Comparison of ENCODE assay signal across 9 mouse cellular contexts in the genomic region with DNA sequence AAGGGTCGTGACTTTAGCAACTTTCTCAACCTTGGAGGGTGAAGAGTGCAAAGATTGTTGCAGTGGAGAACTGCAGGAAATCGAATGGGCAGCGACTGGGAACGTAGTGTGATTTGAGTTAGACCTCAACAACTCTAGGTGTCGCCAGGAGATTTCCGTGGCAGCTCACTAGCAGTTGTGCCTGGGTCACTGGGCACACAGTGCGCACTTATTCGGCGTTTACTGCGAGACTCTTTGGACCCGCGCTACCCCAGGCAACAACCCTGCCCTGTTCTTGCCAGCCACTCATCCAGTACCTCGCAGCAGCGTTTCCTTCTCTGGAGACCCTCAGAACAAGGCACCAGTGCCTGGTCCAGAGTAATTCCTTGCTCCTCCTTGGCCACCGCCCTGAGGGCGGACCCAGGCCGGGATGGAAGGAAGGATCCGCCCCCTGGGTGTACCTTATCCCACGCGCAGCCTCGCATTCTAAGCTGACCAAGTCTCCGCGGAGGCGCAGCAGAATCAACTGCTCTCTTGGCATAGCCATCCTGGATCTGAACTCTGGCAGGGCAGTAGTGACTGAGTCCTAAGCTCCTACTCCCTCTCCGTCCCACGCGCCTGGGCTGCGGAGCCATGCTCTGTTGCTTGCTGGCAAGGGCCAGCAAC. TPM values are rescaled to one million over a fixed set of nuclear protein-coding genes. Genes with fewer than 3 reads are reported as not detected.
DNase-seq lines count a peak whose midpoint lies in the region; ATAC-seq and TF ChIP-seq lines count a peak whose summit lies in the region.
"Had no signal": no experiment of that assay in that cellular context is flagged by ENCODE, and none has a peak within 500 bp of the region (broad histone marks: within the 10 kb centered on the region; RNA-seq: fewer than 3 reads in every experiment).

No protein-coding gene starts in this region.

- H3K9ac ChIP-seq in ES-E14 (ENCODE audit: insufficient read depth, low read depth, low read length, poor library complexity, severe bottlenecking) = peak overlapping the region; percentile 36; the same call in 1 of the 2 replicates
- peak overlapping the region; percentile 53 for H3K9ac ChIP-seq in hindbrain, embryonic 16.5 days (ENCODE audit: low read depth, low read length)
- no peak overlapping the region for H3K9ac ChIP-seq in liver, embryonic 12.5 days
- H3K9ac ChIP-seq in neural tube, embryonic 11.5 days (ENCODE audit: low read length) = peak overlapping the region; percentile 27

- ATAC-seq in hindbrain, embryonic 16.5 days = peak; percentile 61
- ATAC-seq in liver, embryonic 12.5 days = no peak
- ATAC-seq in neural tube, embryonic 11.5 days (ENCODE audit: insufficient read depth, low FRiP score, low TSS enrichment) = no peak

- H3K36me3 ChIP-seq in ES-E14 (ENCODE audit: control insufficient read depth, insufficient read depth, low read length, poor library complexity, severe bottlenecking) = no peaks in the 10 kb centered on the region
- H3K36me3 ChIP-seq in hindbrain, embryonic 16.5 days (ENCODE audit: control insufficient read depth, insufficient read depth, low read length) = no peaks in the 10 kb centered on the region
- no peaks in the 10 kb centered on the region for H3K36me3 ChIP-seq in liver, embryonic 12.5 days
- no peaks in the 10 kb centered on the region for H3K36me3 ChIP-seq in neural tube, embryonic 11.5 days (ENCODE audit: control insufficient read depth, insufficient read depth, low read length)

- H3K4me1 ChIP-seq in ES-E14 (ENCODE audit: control insufficient read depth in 2 of 2, insufficient read depth in 2 of 2, low read length in 2 of 2, poor library complexity in 1 of 2) = peaks cover 2 to 11% of the 10 kb centered on the region in 2 experiments; a peak in 2 of 4 replicates
- peaks cover 8% of the 10 kb centered on the region for H3K4me1 ChIP-seq in hindbrain, embryonic 16.5 days (ENCODE audit: control insufficient read depth, insufficient read depth, low read depth, low read length)
- H3K4me1 ChIP-seq in liver, embryonic 12.5 days = no peaks in the 10 kb centered on the region
- no peaks in the 10 kb centered on the region; the same call in 1 of the 2 replicates for H3K4me1 ChIP-seq in neural tube, embryonic 11.5 days (ENCODE audit: control insufficient read depth, insufficient read depth, low read length)

- in situ Hi-C loops in ES-E14 (cut with MboI; ENCODE audit: low sequenced_read_pairs in 2 of 2, unreplicated experiment in 2 of 2) = no loop called here

- no peaks in the 10 kb centered on the region for H3K9me3 ChIP-seq in ES-E14 (ENCODE audit: control insufficient read depth, insufficient read depth, low read depth, low read length)
- H3K9me3 ChIP-seq in hindbrain, embryonic 16.5 days (ENCODE audit: control insufficient read depth, low read length) = no peaks in the 10 kb centered on the region
- H3K9me3 ChIP-seq in liver, embryonic 12.5 days (replicated peaks) = no peaks in the 10 kb centered on the region
- no peaks in the 10 kb centered on the region for H3K9me3 ChIP-seq in neural tube, embryonic 11.5 days (ENCODE audit: control insufficient read depth, low read length)

- peaks cover 4% of the 10 kb centered on the region; the same call in 1 of the 2 replicates for H3K27me3 ChIP-seq in hindbrain, embryonic 16.5 days (replicated peaks; ENCODE audit: control insufficient read depth, insufficient read depth, low read length)
- H3K27me3 ChIP-seq in liver, embryonic 12.5 days (replicated peaks) = peaks cover 39% of the 10 kb centered on the region
- peaks cover 2% of the 10 kb centered on the region; the same call in 1 of the 2 replicates for H3K27me3 ChIP-seq in neural tube, embryonic 11.5 days (ENCODE audit: control insufficient read depth, insufficient read depth, low read length)

- WGBS in hindbrain, embryonic 16.5 days = 4% methylated on average over 28 of the region's 28 CpGs
- WGBS in liver, embryonic 12.5 days (ENCODE audit: insufficient replicate concordance) = 4% methylated on average over 28 of the region's 28 CpGs
- 4% methylated on average over 28 of the region's 28 CpGs for WGBS in neural tube, embryonic 11.5 days

- H3K4me2 ChIP-seq in hindbrain, embryonic 16.5 days (ENCODE audit: low read length) = peak overlapping the region; percentile 71
- H3K4me2 ChIP-seq in liver, embryonic 12.5 days = peak overlapping the region; percentile 55
- H3K4me2 ChIP-seq in neural tube, embryonic 11.5 days (ENCODE audit: low read depth) = peak overlapping the region; percentile 42

- H3K27ac ChIP-seq in ES-E14 (ENCODE audit: insufficient read depth, low read depth, low read length, poor library complexity, severe bottlenecking) = no peak overlapping the region
- H3K27ac ChIP-seq in hindbrain, embryonic 16.5 days (ENCODE audit: low read depth, low read length) = no peak overlapping the region
- H3K27ac ChIP-seq in liver, embryonic 12.5 days = no peak overlapping the region
- no peak overlapping the region for H3K27ac ChIP-seq in neural tube, embryonic 11.5 days (ENCODE audit: low read depth, low read length)

- no peak for DNase-seq in ES-E14 (ENCODE audit: low read depth, low spot score)
- peak; percentile 36 for DNase-seq in brain, adult 2 months (ENCODE audit: low read depth, low spot score)
- DNase-seq in gastrocnemius, postnatal 10 days = peak; percentile 57
- peak; percentile 53 for DNase-seq in neural tube, embryonic 11.5 days (ENCODE audit: low spot score)
- no peak for DNase-seq in thymus, postnatal 36 days
- DNase-seq in c-Kit-positive CD71-positive TER-119-positive erythroid progenitor cells, embryonic 14.5 days (ENCODE audit: low spot score) = no peak

- peak overlapping the region; percentile 55 to 78 for H3K4me3 ChIP-seq in ES-E14 (ENCODE audit: insufficient read depth in 1 of 2, low read depth in 1 of 2, low read length in 2 of 2, poor library complexity in 1 of 2, severe bottlenecking in 1 of 2)
- H3K4me3 ChIP-seq in hindbrain, embryonic 16.5 days (ENCODE audit: low read length) = peak overlapping the region; percentile 39
- peak overlapping the region; percentile 22 for H3K4me3 ChIP-seq in liver, embryonic 12.5 days
- H3K4me3 ChIP-seq in neural tube, embryonic 11.5 days (ENCODE audit: low read depth, low read length) = peak overlapping the region; percentile 24

TF ChIP-seq in ES-E14, 5 proteins besides CTCF, POLR2A, EP300 and RAD21:
- TF ChIP-seq MAFK (IDR thresholded peaks at IDR 0.05; ENCODE audit: insufficient read depth, low read depth, low read length) = no peak
- TF ChIP-seq ZC3H11A (IDR thresholded peaks at IDR 0.05; ENCODE audit: borderline replicate concordance, low read depth, low read length) = no peak
- TF ChIP-seq HCFC1 (IDR thresholded peaks at IDR 0.05; ENCODE audit: borderline replicate concordance, insufficient read depth, low read length) = no peak
- TF ChIP-seq CHD2 (IDR thresholded peaks at IDR 0.05; ENCODE audit: low read depth, low read length) = no peak

RNA-seq across cellular contexts. Expression of gene Dysf, which starts 10.6 kb away (rescaled TPM):
- total RNA-seq in ES-E14 (2012; rRNA removed) = 10.0 and 12.8 TPM in 2 replicates
- total RNA-seq in gastrocnemius, postnatal 10 days (2021) = 100 to 1,000 TPM; 111 to 117 TPM
- polyA plus RNA-seq in hindbrain, embryonic 16.5 days (2015; fragmentation: Nextera tagmentation; extraction: Ambion mirVana) = 2.1 and 2.5 TPM in 2 replicates
- 2.8 and 3.4 TPM in 2 replicates for polyA plus RNA-seq in liver, embryonic 12.5 days (2016; fragmentation: Nextera tagmentation; extraction: Ambion mirVana)
- polyA plus RNA-seq in neural tube, embryonic 11.5 days (2014; fragmentation: Nextera tagmentation; extraction: Ambion mirVana) = 6.3 and 6.7 TPM in 2 replicates
- total RNA-seq: neutrophil, adult 5-6 weeks had no signal

Comparison
In these comparisons a context has a peak if more than half of its experiments do, and no peak if none do; other contexts are left out.
1. DNase-seq: peak in brain, adult 2 months (single experiment), gastrocnemius, postnatal 10 days (single experiment) and neural tube, embryonic 11.5 days (single experiment); none in ES-E14 (single experiment), thymus, postnatal 36 days (0 of 2) and c-Kit-positive CD71-positive TER-119-positive erythroid progenitor cells, embryonic 14.5 days (single experiment).
2. Peak in every context shown above with its lines, with median percentiles within 50 percentile points of each other: H3K4me3 ChIP-seq and H3K4me2 ChIP-seq.